Mouse (Mus musculus): ENCODE measurements around the gene Col6a1. TPM values are rescaled to one million over a fixed set of nuclear protein-coding genes. Genes with fewer than 3 reads are reported as not detected.

Col6a1 gene
- polyA plus RNA-seq, 1 experiment from 2014 or later, result 24.1 TPM

- Histone ChIP-seq H3K27me3 (0 out of 2 replicates have a peak, but pooled peaks cover 4% of the 10 kb centered on the region), H3K27ac (peak overlapping the region; percentile 61), H3K36me3 (no peaks in the 10 kb centered on the region), H3K4me3 (no peak overlapping the region), H3K4me2 (peak overlapping the region; percentile 39), H3K9ac (peak overlapping the region; percentile 5; the same call in 1 of the 2 replicates), H3K4me1 (replicated peaks) (peaks cover 26% of the 10 kb centered on the region), H3K9me3 (no peaks in the 10 kb centered on the region)
- 40% methylated on average over 3 of the region's 3 CpGs for WGBS
- ATAC-seq (ENCODE audit: low FRiP score), result no peak
Observed at GRCm38 (mm10) chr10:76733677-76734068, 7.7 kb upstream of the Col6a1 start.

- Histone ChIP-seq H3K9ac (peak overlapping the region; percentile 5; the same call in 1 of the 2 replicates), H3K9me3 (no peaks in the 10 kb centered on the region), H3K27me3 (0 out of 2 replicates have a peak, but pooled peaks cover 4% of the 10 kb centered on the region), H3K4me1 (replicated peaks) (peaks cover 30% of the 10 kb centered on the region), H3K36me3 (no peaks in the 10 kb centered on the region), H3K27ac (peak overlapping the region; percentile 61), H3K4me3 (no peak overlapping the region), H3K4me2 (peak overlapping the region; percentile 39)
- WGBS, result 16% methylated on average over 17 of the region's 17 CpGs
- ATAC-seq (ENCODE audit: low FRiP score), result peak; percentile 69
Observed at GRCm38 (mm10) chr10:76732881-76733676, 7.1 kb upstream of the Col6a1 start.

GRCm38 (mm10) chr10:76732391-76732790 is 6.4 kb upstream of the Col6a1 start:
- Histone ChIP-seq H3K9ac (no peak overlapping the region), H3K27ac (peak overlapping the region; percentile 61)
- 75% methylated on average over 6 of the region's 6 CpGs for WGBS

GRCm38 (mm10) chr10:76731621-76732239 is 5.8 kb upstream of the Col6a1 start:
- Histone ChIP-seq H3K36me3 (no peaks in the 10 kb centered on the region), H3K4me2 (no peak overlapping the region), H3K9ac (no peak overlapping the region), H3K27ac (no peak overlapping the region), H3K27me3 (0 out of 2 replicates have a peak, but pooled peaks cover 4% of the 10 kb centered on the region), H3K4me1 (replicated peaks) (peaks cover 30% of the 10 kb centered on the region), H3K9me3 (no peaks in the 10 kb centered on the region), H3K4me3 (no peak overlapping the region)
- ATAC-seq (ENCODE audit: low FRiP score), result no peak
- 68% methylated on average over 20 of the region's 20 CpGs for WGBS

More at GRCm38 (mm10) chr10:76732391-76732790, 6.4 kb upstream of the Col6a1 start:
- Histone ChIP-seq H3K4me2 (no peak overlapping the region; the same call in 1 of the 2 replicates), H3K9me3 (no peaks in the 10 kb centered on the region), H3K4me3 (no peak overlapping the region), H3K27me3 (0 out of 2 replicates have a peak, but pooled peaks cover 4% of the 10 kb centered on the region), H3K36me3 (no peaks in the 10 kb centered on the region), H3K4me1 (replicated peaks) (peaks cover 30% of the 10 kb centered on the region)
- ATAC-seq (ENCODE audit: low FRiP score), result no peak

GRCm38 (mm10) chr10:76729631-76730620 is 4.0 kb upstream of the Col6a1 start:
- 77% methylated on average over 19 of the region's 19 CpGs for WGBS
- Histone ChIP-seq H3K9me3 (no peaks in the 10 kb centered on the region), H3K9ac (no peak overlapping the region), H3K4me1 (replicated peaks) (peaks cover 30% of the 10 kb centered on the region), H3K4me2 (no peak overlapping the region), H3K4me3 (no peak overlapping the region), H3K27me3 (0 out of 2 replicates have a peak, but pooled peaks cover 4% of the 10 kb centered on the region), H3K27ac (no peak overlapping the region), H3K36me3 (no peaks in the 10 kb centered on the region)
- no peak for ATAC-seq (ENCODE audit: low FRiP score)

GRCm38 (mm10) chr10:76728369-76728768 is 2.4 kb upstream of the Col6a1 start:
- Histone ChIP-seq H3K9ac (no peak overlapping the region), H3K27me3 (0 out of 2 replicates have a peak, but pooled peaks cover 4% of the 10 kb centered on the region), H3K9me3 (no peaks in the 10 kb centered on the region), H3K4me2 (no peak overlapping the region), H3K4me1 (replicated peaks) (peaks cover 25% of the 10 kb centered on the region), H3K36me3 (no peaks in the 10 kb centered on the region), H3K27ac (no peak overlapping the region), H3K4me3 (no peak overlapping the region)
- ATAC-seq (ENCODE audit: low FRiP score), result no peak
- 18% methylated on average over 11 of the region's 11 CpGs for WGBS

GRCm38 (mm10) chr10:76727301-76727700 is 1.3 kb upstream of the Col6a1 start:
- Histone ChIP-seq H3K9me3 (no peaks in the 10 kb centered on the region), H3K4me3 (no peak overlapping the region), H3K27ac (no peak overlapping the region), H3K4me2 (no peak overlapping the region), H3K27me3 (0 out of 2 replicates have a peak, but pooled peaks cover 4% of the 10 kb centered on the region), H3K9ac (no peak overlapping the region), H3K36me3 (no peaks in the 10 kb centered on the region), H3K4me1 (replicated peaks) (peaks cover 14% of the 10 kb centered on the region)
- WGBS, result 86% methylated on average over 7 of the region's 7 CpGs
- no peak for ATAC-seq (ENCODE audit: low FRiP score)

- H3K4me1 ChIP-seq (replicated peaks), result peaks cover 10% of the 10 kb centered on the region; the same call in 1 of the 2 replicates
- WGBS, result 90% methylated on average over 4 of the region's 4 CpGs
Observed at GRCm38 (mm10) chr10:76726866-76727265, 898 bp upstream of the Col6a1 start.

GRCm38 (mm10) chr10:76725097-76725496 is 871 bp downstream of the Col6a1 start:
- Histone ChIP-seq H3K27me3 (0 out of 2 replicates have a peak, but pooled peaks cover 4% of the 10 kb centered on the region), H3K36me3 (no peaks in the 10 kb centered on the region), H3K9ac (no peak overlapping the region), H3K4me2 (peak overlapping the region; percentile 30; the same call in 1 of the 2 replicates), H3K9me3 (no peaks in the 10 kb centered on the region), H3K27ac (no peak overlapping the region), H3K4me1 (replicated peaks) (peaks cover 4% of the 10 kb centered on the region; the same call in 1 of the 2 replicates), H3K4me3 (no peak overlapping the region)
- no peak for ATAC-seq (ENCODE audit: low FRiP score)
- 87% methylated on average over 2 of the region's 2 CpGs for WGBS

More at GRCm38 (mm10) chr10:76726866-76727265, 898 bp upstream of the Col6a1 start:
- no peak overlapping the region for H3K4me3 ChIP-seq
- H3K4me2 ChIP-seq, result no peak overlapping the region
- ATAC-seq (ENCODE audit: low FRiP score), result no peak
- H3K9me3 ChIP-seq, result no peaks in the 10 kb centered on the region
- no peak overlapping the region for H3K9ac ChIP-seq
- H3K27ac ChIP-seq, result no peak overlapping the region
- H3K36me3 ChIP-seq, result no peaks in the 10 kb centered on the region
- H3K27me3 ChIP-seq, result 0 out of 2 replicates have a peak, but pooled peaks cover 4% of the 10 kb centered on the region

GRCm38 (mm10) chr10:76724231-76724736 is 1.7 kb downstream of the Col6a1 start:
- Histone ChIP-seq H3K4me3 (no peak overlapping the region), H3K9ac (no peak overlapping the region), H3K4me2 (no peak overlapping the region), H3K4me1 (replicated peaks) (0 out of 2 replicates have a peak, but pooled peaks cover 4% of the 10 kb centered on the region), H3K9me3 (no peaks in the 10 kb centered on the region), H3K36me3 (no peaks in the 10 kb centered on the region), H3K27ac (no peak overlapping the region), H3K27me3 (0 out of 2 replicates have a peak, but pooled peaks cover 4% of the 10 kb centered on the region)
- WGBS, result 71% methylated on average over 5 of the region's 5 CpGs
- ATAC-seq (ENCODE audit: low FRiP score), result no peak

GRCm38 (mm10) chr10:76722751-76723450 is 3.1 kb downstream of the Col6a1 start:
- 90% methylated on average over 18 of the region's 18 CpGs for WGBS
- Histone ChIP-seq H3K9me3 (no peaks in the 10 kb centered on the region), H3K36me3 (no peaks in the 10 kb centered on the region), H3K27ac (no peak overlapping the region), H3K4me3 (no peak overlapping the region), H3K9ac (no peak overlapping the region), H3K4me2 (no peak overlapping the region), H3K27me3 (no peaks in the 10 kb centered on the region), H3K4me1 (replicated peaks) (no peaks in the 10 kb centered on the region)
- ATAC-seq (ENCODE audit: low FRiP score), result no peak

Data from hindbrain, embryonic 13.5 days (tissue).